Mouse (Mus musculus) G1E (cell line): ENCODE results near the gene Cacng2.

ENCODE experiments used
- CTCF ChIP-seq: IDR thresholded peaks from 2 replicates; pipeline ENCODE4 v1.5.1; 2012; ENCODE audit warnings: low read depth, low read length, inconsistent platforms, mixed read lengths
- GATA1 ChIP-seq: IDR thresholded peaks from 2 replicates; pipeline ENCODE4 v1.6.1; 2012; ENCODE audit warnings: borderline replicate concordance, low read length, inconsistent platforms, mixed read lengths

GRCm38 (mm10) chr15:78064340-78064739, 55.5 kb downstream of the Cacng2 start:
- TF ChIP-seq GATA1 (no peak), CTCF (no peak)
